Mouse (Mus musculus) telencephalon, adult 2 months (tissue): ENCODE measurements around the gene Tex13b.
"Not testable (repeated sequence)": the region's sequence is repeated elsewhere in the genome, so short reads cannot be mapped to it uniquely, and the experiment has no call there.

Source experiments
- DNase-seq: peaks from one replicate; pipeline ENCODE4 v3.0.0-alpha.2; 2011; ENCODE audit warnings: low read depth, low spot score

The Tex13b gene

GRCm38 (mm10) chrX:140813312-140814006, at the start of gene Tex13b:
TSS of gene Tex13b (minus strand) at chrX:140813433.
- no peak for DNase-seq

- DNase-seq = no peak
These were observed 49.5 kb upstream of the Tex13b start for GRCm38 (mm10) chrX:140862760-140863159.

GRCm38 (mm10) chrX:140857445-140857844, 44.2 kb upstream of the Tex13b start:
- DNase-seq = no peak

- DNase-seq = not testable (repeated sequence)
These were observed 43.8 kb upstream of the Tex13b start for GRCm38 (mm10) chrX:140857040-140857439.

GRCm38 (mm10) chrX:140854561-140854960, 41.3 kb upstream of the Tex13b start:
- no peak for DNase-seq

GRCm38 (mm10) chrX:140845401-140845800, 32.2 kb upstream of the Tex13b start:
- DNase-seq = not testable (repeated sequence)

GRCm38 (mm10) chrX:140839887-140840286, 26.7 kb upstream of the Tex13b start:
- no peak for DNase-seq

- no peak for DNase-seq
These were observed 24.8 kb upstream of the Tex13b start for GRCm38 (mm10) chrX:140838077-140838476.

- DNase-seq = no peak
These were observed 18.5 kb upstream of the Tex13b start for GRCm38 (mm10) chrX:140831706-140832105.

- DNase-seq = no peak
These were observed 9.1 kb upstream of the Tex13b start for GRCm38 (mm10) chrX:140822295-140822694.

- DNase-seq = no peak
These were observed 7.9 kb downstream of the Tex13b start for GRCm38 (mm10) chrX:140805340-140805739.

GRCm38 (mm10) chrX:140769794-140770193, 43.4 kb downstream of the Tex13b start:
- DNase-seq = no peak
